Mouse (Mus musculus): ENCODE measurements around the gene Lkaaear1. TPM values are rescaled to one million over a fixed set of nuclear protein-coding genes. Genes with fewer than 3 reads are reported as not detected.
A peak's percentile ranks its signal among the peaks of the same experiment; 100 is the strongest.

Lkaaear1 gene
- polyA plus RNA-seq, 1 experiment from 2014 or later, result not detected

GRCm38 (mm10) chr2:181663298-181663630 lies 35.0 kb downstream of the Lkaaear1 start:
- Histone ChIP-seq H3K36me3 (ENCODE audit: control insufficient read depth, insufficient read depth, low read length) (no peaks in the 10 kb centered on the region), H3K27me3 (replicated peaks; ENCODE audit: control insufficient read depth, insufficient read depth, low read length) (peaks cover 19% of the 10 kb centered on the region), H3K4me1 (ENCODE audit: control insufficient read depth, insufficient read depth, low read length) (peaks cover 4% of the 10 kb centered on the region; the same call in 1 of the 2 replicates), H3K9ac (ENCODE audit: low read depth, low read length) (no peak overlapping the region), H3K9me3 (ENCODE audit: control insufficient read depth, low read length) (no peaks in the 10 kb centered on the region), H3K27ac (ENCODE audit: low read length) (0 out of 2 replicates have a peak overlapping the region, but pooled peaks have one; percentile 48), H3K4me2 (ENCODE audit: low read depth, low read length) (no peak overlapping the region), H3K4me3 (ENCODE audit: low read length) (no peak overlapping the region)
- 30% methylated on average over 4 of the region's 4 CpGs for WGBS
- peak; percentile 16 for ATAC-seq

- H3K4me1 ChIP-seq (ENCODE audit: control insufficient read depth, insufficient read depth, low read length), result peaks cover 4% of the 10 kb centered on the region; the same call in 1 of the 2 replicates
- no peaks in the 10 kb centered on the region for H3K36me3 ChIP-seq (ENCODE audit: control insufficient read depth, insufficient read depth, low read length)
- ATAC-seq, result peak; percentile 31
- H3K27ac ChIP-seq (ENCODE audit: low read length), result peak overlapping the region; percentile 48; the same call in 1 of the 2 replicates
- no peak overlapping the region for H3K9ac ChIP-seq (ENCODE audit: low read depth, low read length)
- no peak overlapping the region for H3K4me3 ChIP-seq (ENCODE audit: low read length)
- H3K27me3 ChIP-seq (replicated peaks; ENCODE audit: control insufficient read depth, insufficient read depth, low read length), result peaks cover 17% of the 10 kb centered on the region
- no peak overlapping the region for H3K4me2 ChIP-seq (ENCODE audit: low read depth, low read length)
- WGBS, result 86% methylated on average over 3 of the region's 3 CpGs
- H3K9me3 ChIP-seq (ENCODE audit: control insufficient read depth, low read length), result no peaks in the 10 kb centered on the region
Observed at GRCm38 (mm10) chr2:181662620-181663297, 35.5 kb downstream of the Lkaaear1 start.

- H3K9me3 ChIP-seq (ENCODE audit: control insufficient read depth, low read length), result no peaks in the 10 kb centered on the region
- H3K27me3 ChIP-seq (replicated peaks; ENCODE audit: control insufficient read depth, insufficient read depth, low read length), result peaks cover 19% of the 10 kb centered on the region
- H3K27ac ChIP-seq (ENCODE audit: low read length), result no peak overlapping the region
- H3K9ac ChIP-seq (ENCODE audit: low read depth, low read length), result no peak overlapping the region
- H3K4me1 ChIP-seq (ENCODE audit: control insufficient read depth, insufficient read depth, low read length), result peaks cover 7% of the 10 kb centered on the region
- peaks cover 18% of the 10 kb centered on the region for H3K36me3 ChIP-seq (ENCODE audit: control insufficient read depth, insufficient read depth, low read length)
- peak; percentile 83 for ATAC-seq
- no peak overlapping the region for H3K4me2 ChIP-seq (ENCODE audit: low read depth, low read length)
- 15% methylated on average over 9 of the region's 9 CpGs for WGBS
- no peak overlapping the region for H3K4me3 ChIP-seq (ENCODE audit: low read length)
Observed at GRCm38 (mm10) chr2:181659609-181660055, 38.6 kb downstream of the Lkaaear1 start.

- peak; percentile 63 for ATAC-seq
- Histone ChIP-seq H3K9me3 (ENCODE audit: control insufficient read depth, low read length) (no peaks in the 10 kb centered on the region), H3K4me1 (ENCODE audit: control insufficient read depth, insufficient read depth, low read length) (peaks cover 7% of the 10 kb centered on the region), H3K9ac (ENCODE audit: low read depth, low read length) (no peak overlapping the region), H3K27me3 (replicated peaks; ENCODE audit: control insufficient read depth, insufficient read depth, low read length) (peaks cover 19% of the 10 kb centered on the region), H3K27ac (ENCODE audit: low read length) (no peak overlapping the region), H3K4me2 (ENCODE audit: low read depth, low read length) (no peak overlapping the region), H3K4me3 (ENCODE audit: low read length) (no peak overlapping the region), H3K36me3 (ENCODE audit: control insufficient read depth, insufficient read depth, low read length) (peaks cover 18% of the 10 kb centered on the region)
- WGBS, result 36% methylated on average over 17 of the region's 17 CpGs
Observed at GRCm38 (mm10) chr2:181658930-181659555, 39.2 kb downstream of the Lkaaear1 start.

- Histone ChIP-seq H3K27me3 (replicated peaks; ENCODE audit: control insufficient read depth, insufficient read depth, low read length) (peaks cover 19% of the 10 kb centered on the region), H3K36me3 (ENCODE audit: control insufficient read depth, insufficient read depth, low read length) (peaks cover 18% of the 10 kb centered on the region), H3K4me1 (ENCODE audit: control insufficient read depth, insufficient read depth, low read length) (peaks cover 11% of the 10 kb centered on the region), H3K9ac (ENCODE audit: low read depth, low read length) (no peak overlapping the region), H3K9me3 (ENCODE audit: control insufficient read depth, low read length) (no peaks in the 10 kb centered on the region), H3K27ac (ENCODE audit: low read length) (no peak overlapping the region), H3K4me3 (ENCODE audit: low read length) (no peak overlapping the region), H3K4me2 (ENCODE audit: low read depth, low read length) (no peak overlapping the region)
- WGBS, result 84% methylated on average over 7 of the region's 7 CpGs
- no peak for ATAC-seq
Observed at GRCm38 (mm10) chr2:181658528-181658927, 39.7 kb downstream of the Lkaaear1 start.

- 77% methylated on average over 2 of the region's 2 CpGs for WGBS
- peaks cover 18% of the 10 kb centered on the region for H3K36me3 ChIP-seq (ENCODE audit: control insufficient read depth, insufficient read depth, low read length)
- peaks cover 19% of the 10 kb centered on the region for H3K27me3 ChIP-seq (replicated peaks; ENCODE audit: control insufficient read depth, insufficient read depth, low read length)
- H3K9me3 ChIP-seq (ENCODE audit: control insufficient read depth, low read length), result no peaks in the 10 kb centered on the region
- no peak overlapping the region for H3K9ac ChIP-seq (ENCODE audit: low read depth, low read length)
- peaks cover 11% of the 10 kb centered on the region for H3K4me1 ChIP-seq (ENCODE audit: control insufficient read depth, insufficient read depth, low read length)
- no peak for ATAC-seq
- H3K27ac ChIP-seq (ENCODE audit: low read length), result no peak overlapping the region
- H3K4me2 ChIP-seq (ENCODE audit: low read depth, low read length), result no peak overlapping the region
- no peak overlapping the region for H3K4me3 ChIP-seq (ENCODE audit: low read length)
Observed at GRCm38 (mm10) chr2:181657441-181657840, 40.8 kb downstream of the Lkaaear1 start.

- ATAC-seq, result no peak
- WGBS, result 64% methylated on average over 3 of the region's 3 CpGs
- no peak within 1 kb of the TSS for H3K4me3 ChIP-seq (ENCODE audit: low read length)
- H3K4me1 ChIP-seq (ENCODE audit: control insufficient read depth, insufficient read depth, low read length), result peaks cover 11% of the 10 kb centered on the region
- no peak within 1 kb of the TSS for H3K9ac ChIP-seq (ENCODE audit: low read depth, low read length)
- no peak within 1 kb of the TSS for H3K4me2 ChIP-seq (ENCODE audit: low read depth, low read length)
- H3K36me3 ChIP-seq (ENCODE audit: control insufficient read depth, insufficient read depth, low read length), result peaks cover 18% of the 10 kb centered on the region
- no peak within 1 kb of the TSS for H3K27ac ChIP-seq (ENCODE audit: low read length)
- H3K9me3 ChIP-seq (ENCODE audit: control insufficient read depth, low read length), result no peaks in the 10 kb centered on the region
- peaks cover 19% of the 10 kb centered on the region for H3K27me3 ChIP-seq (replicated peaks; ENCODE audit: control insufficient read depth, insufficient read depth, low read length)
Observed at GRCm38 (mm10) chr2:181656734-181657133, 41.5 kb downstream of the Lkaaear1 start, which contains the start of gene Gm29797. TSS of gene Gm29797 (plus strand) at chr2:181657034.

GRCm38 (mm10) chr2:181653523-181653922 lies 44.7 kb downstream of the Lkaaear1 start:
- H3K9ac ChIP-seq (ENCODE audit: low read depth, low read length), result no peak overlapping the region
- H3K36me3 ChIP-seq (ENCODE audit: control insufficient read depth, insufficient read depth, low read length), result peaks cover 34% of the 10 kb centered on the region
- ATAC-seq, result peak; percentile 95
- 78% methylated on average over 1 of the region's 1 CpGs for WGBS
- no peak overlapping the region for H3K4me3 ChIP-seq (ENCODE audit: low read length)
- no peak overlapping the region for H3K4me2 ChIP-seq (ENCODE audit: low read depth, low read length)
- no peaks in the 10 kb centered on the region for H3K9me3 ChIP-seq (ENCODE audit: control insufficient read depth, low read length)
- peaks cover 6% of the 10 kb centered on the region for H3K4me1 ChIP-seq (ENCODE audit: control insufficient read depth, insufficient read depth, low read length)
- peaks cover 8% of the 10 kb centered on the region for H3K27me3 ChIP-seq (replicated peaks; ENCODE audit: control insufficient read depth, insufficient read depth, low read length)
- peak overlapping the region; percentile 48; the same call in 1 of the 2 replicates for H3K27ac ChIP-seq (ENCODE audit: low read length)

- H3K4me1 ChIP-seq (ENCODE audit: control insufficient read depth, insufficient read depth, low read length), result peaks cover 6% of the 10 kb centered on the region
- H3K27me3 ChIP-seq (replicated peaks; ENCODE audit: control insufficient read depth, insufficient read depth, low read length), result peaks cover 5% of the 10 kb centered on the region
- peak; percentile 54 for ATAC-seq
- no peak overlapping the region for H3K4me2 ChIP-seq (ENCODE audit: low read depth, low read length)
- H3K9me3 ChIP-seq (ENCODE audit: control insufficient read depth, low read length), result no peaks in the 10 kb centered on the region
- no peak overlapping the region for H3K9ac ChIP-seq (ENCODE audit: low read depth, low read length)
- peaks cover 36% of the 10 kb centered on the region for H3K36me3 ChIP-seq (ENCODE audit: control insufficient read depth, insufficient read depth, low read length)
- H3K27ac ChIP-seq (ENCODE audit: low read length), result peak overlapping the region; percentile 23; the same call in 1 of the 2 replicates
- no peak overlapping the region for H3K4me3 ChIP-seq (ENCODE audit: low read length)
Observed at GRCm38 (mm10) chr2:181653065-181653464, 45.2 kb downstream of the Lkaaear1 start.

Data from intestine, embryonic 16.5 days (tissue).